Mouse (Mus musculus) skeletal muscle tissue, adult 2 months (tissue): ENCODE data around the gene Gabarapl2.
A peak's percentile ranks its signal among the peaks of the same experiment; 100 is the strongest.
"Not testable (repeated sequence)": the region's sequence is repeated elsewhere in the genome, so short reads cannot be mapped to it uniquely, and the experiment has no call there.

Source experiments
- DNase-seq: peaks from one replicate; pipeline ENCODE4 v3.0.0-alpha.2; 2012; ENCODE audit warnings: low read depth, low spot score

The Gabarapl2 gene

GRCm38 (mm10) chr8:111934201-111934600 is 6.3 kb upstream of the Gabarapl2 start:
- DNase-seq: no peak

GRCm38 (mm10) chr8:111937184-111937583 is 3.3 kb upstream of the Gabarapl2 start:
- no peak for DNase-seq

GRCm38 (mm10) chr8:111938076-111938985 is 2.2 kb upstream of the Gabarapl2 start:
- not testable (repeated sequence) for DNase-seq

- DNase-seq: peak; percentile 64
These were observed 874 bp upstream of the Gabarapl2 start for GRCm38 (mm10) chr8:111939516-111940142.

GRCm38 (mm10) chr8:111941101-111941454 is 575 bp downstream of the Gabarapl2 start:
- no peak for DNase-seq

GRCm38 (mm10) chr8:111943544-111943943 is 3.0 kb downstream of the Gabarapl2 start:
- DNase-seq: no peak

- no peak for DNase-seq
These were observed 6.6 kb downstream of the Gabarapl2 start for GRCm38 (mm10) chr8:111947144-111947543.

- DNase-seq: no peak
These were observed 7.5 kb downstream of the Gabarapl2 start for GRCm38 (mm10) chr8:111947954-111948353.

GRCm38 (mm10) chr8:111950846-111951245 is 10.3 kb downstream of the Gabarapl2 start:
- no peak for DNase-seq

GRCm38 (mm10) chr8:111951317-111951716 is 10.8 kb downstream of the Gabarapl2 start:
- DNase-seq: no peak

- no peak for DNase-seq
These were observed 11.4 kb downstream of the Gabarapl2 start for GRCm38 (mm10) chr8:111951936-111952335.

GRCm38 (mm10) chr8:111954844-111955594 is 14.5 kb downstream of the Gabarapl2 start:
- no peak for DNase-seq

- no peak for DNase-seq
These were observed 15.4 kb downstream of the Gabarapl2 start for GRCm38 (mm10) chr8:111955879-111956278.

GRCm38 (mm10) chr8:111957231-111957630 is 16.7 kb downstream of the Gabarapl2 start:
- DNase-seq: no peak

- no peak for DNase-seq
These were observed 20.3 kb downstream of the Gabarapl2 start for GRCm38 (mm10) chr8:111960591-111961321.

GRCm38 (mm10) chr8:111961330-111961729 is 20.8 kb downstream of the Gabarapl2 start:
- no peak for DNase-seq

- DNase-seq: no peak
These were observed 22.1 kb downstream of the Gabarapl2 start for GRCm38 (mm10) chr8:111962589-111962988.

GRCm38 (mm10) chr8:111963091-111963490 is 22.6 kb downstream of the Gabarapl2 start:
- no peak for DNase-seq

- no peak for DNase-seq
These were observed 23.0 kb downstream of the Gabarapl2 start for GRCm38 (mm10) chr8:111963546-111963945.

GRCm38 (mm10) chr8:111964351-111964750 is 23.8 kb downstream of the Gabarapl2 start:
- DNase-seq: no peak

- no peak for DNase-seq
These were observed 24.5 kb downstream of the Gabarapl2 start for GRCm38 (mm10) chr8:111964849-111965561.
